Mouse (Mus musculus) regulatory T cell (primary cell): ENCODE data around the gene Dpp8.
"Not testable (repeated sequence)": the region's sequence is repeated elsewhere in the genome, so short reads cannot be mapped to it uniquely, and the experiment has no call there.

ENCODE experiments used
- in situ Hi-C: fragments of 300-600 bp; cut with MboI, MseI; formaldehyde crosslinking; loops from one replicate; pipeline ENCODE4 v1.15.1; 2025; ENCODE audit warnings: high pct_unique_total_duplicates

Dpp8 gene

GRCm38 (mm10) chr9:65021887-65022579 lies 10.2 kb upstream of the Dpp8 start:
- in situ Hi-C loops: no loop called here

- in situ Hi-C loops: no loop called here
Observed at GRCm38 (mm10) chr9:65022580-65023135, 9.6 kb upstream of the Dpp8 start.

- in situ Hi-C loops: no loop called here
Observed at GRCm38 (mm10) chr9:65023447-65023846, 8.8 kb upstream of the Dpp8 start.

- in situ Hi-C loops: no loop called here
Observed at GRCm38 (mm10) chr9:65027241-65027640, 5.0 kb upstream of the Dpp8 start.

- in situ Hi-C loops: no loop called here
Observed at GRCm38 (mm10) chr9:65028313-65028712, 3.9 kb upstream of the Dpp8 start.

- in situ Hi-C loops: not testable (repeated sequence)
Observed at GRCm38 (mm10) chr9:65031355-65031754, 859 bp upstream of the Dpp8 start.

- in situ Hi-C loops: no loop called here
Observed at GRCm38 (mm10) chr9:65031894-65032268, 333 bp upstream of the Dpp8 start.

GRCm38 (mm10) chr9:65036456-65036855 lies 4.2 kb downstream of the Dpp8 start:
- in situ Hi-C loops: no loop called here

GRCm38 (mm10) chr9:65036861-65037260 lies 4.6 kb downstream of the Dpp8 start:
- in situ Hi-C loops: no loop called here

GRCm38 (mm10) chr9:65041430-65041829 lies 9.2 kb downstream of the Dpp8 start:
- in situ Hi-C loops: no loop called here

GRCm38 (mm10) chr9:65046993-65047392 lies 14.8 kb downstream of the Dpp8 start:
- in situ Hi-C loops: no loop called here

GRCm38 (mm10) chr9:65049422-65049821 lies 17.2 kb downstream of the Dpp8 start:
- in situ Hi-C loops: no loop called here

GRCm38 (mm10) chr9:65050981-65051380 lies 18.8 kb downstream of the Dpp8 start:
- in situ Hi-C loops: no loop called here

- in situ Hi-C loops: no loop called here
Observed at GRCm38 (mm10) chr9:65064251-65064650, 32.0 kb downstream of the Dpp8 start.

GRCm38 (mm10) chr9:65070587-65070986 lies 38.4 kb downstream of the Dpp8 start:
- in situ Hi-C loops: no loop called here

- in situ Hi-C loops: no loop called here
Observed at GRCm38 (mm10) chr9:65073555-65073954, 41.3 kb downstream of the Dpp8 start.

GRCm38 (mm10) chr9:65074251-65074650 lies 42.0 kb downstream of the Dpp8 start:
- in situ Hi-C loops: no loop called here

GRCm38 (mm10) chr9:65074855-65075493 lies 42.8 kb downstream of the Dpp8 start:
- in situ Hi-C loops: no loop called here

- in situ Hi-C loops: no loop called here
Observed at GRCm38 (mm10) chr9:65077536-65077935, 45.3 kb downstream of the Dpp8 start.

GRCm38 (mm10) chr9:65080141-65080540 lies 47.9 kb downstream of the Dpp8 start:
- in situ Hi-C loops: not testable (repeated sequence)

GRCm38 (mm10) chr9:65083075-65083765 lies 51.0 kb downstream of the Dpp8 start:
- in situ Hi-C loops: no loop called here

GRCm38 (mm10) chr9:65084198-65084807 lies 52.1 kb downstream of the Dpp8 start:
- in situ Hi-C loops: no loop called here
